Mouse (Mus musculus) neural tube, embryonic 15.5 days (tissue): ENCODE measurements around the gene Dlg2. TPM values are rescaled to one million over a fixed set of nuclear protein-coding genes. Genes with fewer than 3 reads are reported as not detected.

Source experiments
- ATAC-seq: fragments of 200-750 bp; cut with Nextera tagmentation; 2 replicates; pipeline ENCODE4 v1.8.0; 2017; ENCODE audit warnings: mild to moderate bottlenecking, moderate TSS enrichment, moderate library complexity; ENCODE audit not compliant: low FRiP score
- H3K27ac ChIP-seq: fragments of 300-500 bp; sonication (generic); replicated peaks from 2 replicates; pipeline ENCODE4 v1.5.1; 2015; ENCODE audit warnings: mild to moderate bottlenecking, inconsistent platforms
- H3K27me3 ChIP-seq: fragments of 300-500 bp; sonication (generic); replicated peaks from 2 replicates; pipeline ENCODE4 v1.6.1; 2015; ENCODE audit warnings: inconsistent platforms
- H3K36me3 ChIP-seq: fragments of 300-500 bp; sonication (generic); 2 replicates; pipeline ENCODE4 v1.6.1; 2015; ENCODE audit warnings: inconsistent platforms
- H3K4me1 ChIP-seq: fragments of 300-500 bp; sonication (generic); 2 replicates; pipeline ENCODE4 v1.6.1; 2015; ENCODE audit warnings: inconsistent platforms
- H3K4me2 ChIP-seq: fragments of 300-500 bp; sonication (generic); 2 replicates; pipeline ENCODE4 v1.6.1; 2015; ENCODE audit warnings: inconsistent platforms, mild to moderate bottlenecking, moderate library complexity
- H3K4me3 ChIP-seq: fragments of 300-500 bp; sonication (generic); replicated peaks from 2 replicates; pipeline ENCODE4 v1.5.1; 2015; ENCODE audit warnings: mild to moderate bottlenecking, inconsistent platforms
- H3K9ac ChIP-seq: fragments of 300-500 bp; sonication (generic); replicated peaks from 2 replicates; pipeline ENCODE4 v1.6.1; 2015; ENCODE audit warnings: mild to moderate bottlenecking, inconsistent platforms
- H3K9me3 ChIP-seq: fragments of 300-500 bp; sonication (generic); replicated peaks from 2 replicates; pipeline ENCODE4 v1.6.1; 2016; ENCODE audit warnings: inconsistent platforms
- WGBS: fragments of 180-500 bp; shearing (Covaris S2); methylation state at CpG from one replicate; pipeline ENCODE4 v1.1.7; 2015; ENCODE audit warnings: mixed read lengths; 5-methylcytosine and 5-hydroxymethylcytosine counted together
- polyA plus RNA-seq: library from polyadenylated mRNA; unstranded; fragments of >200 nt; fragmentation: Nextera tagmentation; extraction: Ambion mirVana; gene quantifications from 2 replicates; pipeline ENCODE4 v1.2.1, GENCODE M21; 2015

Gene Dlg2
- polyA plus RNA-seq, 1 experiment from 2014 or later = 29.9 TPM

- H3K4me1 ChIP-seq = peaks cover 18% of the 10 kb centered on the region
- 8% methylated on average over 10 of the region's 10 CpGs for WGBS
- no peaks in the 10 kb centered on the region for H3K9me3 ChIP-seq
These were observed 19.0 kb upstream of the Dlg2 start for GRCm38 (mm10) chr7:90457517-90457916.

GRCm38 (mm10) chr7:90460330-90460729 lies 16.1 kb upstream of the Dlg2 start:
- H3K9ac ChIP-seq = no peak overlapping the region
- H3K4me2 ChIP-seq = peak overlapping the region; percentile 15; the same call in 1 of the 2 replicates
- no peak overlapping the region for H3K4me3 ChIP-seq
- no peaks in the 10 kb centered on the region for H3K9me3 ChIP-seq
- H3K4me1 ChIP-seq = peaks cover 18% of the 10 kb centered on the region
- H3K27ac ChIP-seq = no peak overlapping the region
- no peaks in the 10 kb centered on the region for H3K36me3 ChIP-seq
- H3K27me3 ChIP-seq = no peaks in the 10 kb centered on the region
- no peak for ATAC-seq
- 50% methylated on average over 10 of the region's 10 CpGs for WGBS

More at GRCm38 (mm10) chr7:90457517-90457916, 19.0 kb upstream of the Dlg2 start:
- peak; percentile 74 for ATAC-seq
- Histone ChIP-seq H3K4me3 (peak overlapping the region; percentile 73), H3K27me3 (no peaks in the 10 kb centered on the region), H3K9ac (peak overlapping the region; percentile 75), H3K4me2 (peak overlapping the region; percentile 65), H3K36me3 (peaks cover 12% of the 10 kb centered on the region), H3K27ac (peak overlapping the region; percentile 94)

- WGBS = 24% methylated on average over 14 of the region's 14 CpGs
- Histone ChIP-seq H3K27ac (no peak overlapping the region), H3K27me3 (no peaks in the 10 kb centered on the region), H3K9ac (no peak overlapping the region), H3K9me3 (no peaks in the 10 kb centered on the region), H3K36me3 (no peaks in the 10 kb centered on the region), H3K4me2 (peak overlapping the region; percentile 15; the same call in 1 of the 2 replicates), H3K4me1 (peaks cover 13% of the 10 kb centered on the region), H3K4me3 (no peak overlapping the region)
- ATAC-seq = no peak
These were observed 15.5 kb upstream of the Dlg2 start for GRCm38 (mm10) chr7:90460930-90461329.

- no peaks in the 10 kb centered on the region for H3K9me3 ChIP-seq
- 95% methylated on average over 5 of the region's 5 CpGs for WGBS
- ATAC-seq = no peak
- no peak overlapping the region for H3K4me3 ChIP-seq
- H3K36me3 ChIP-seq = no peaks in the 10 kb centered on the region
- peaks cover 9% of the 10 kb centered on the region; the same call in 1 of the 2 replicates for H3K4me1 ChIP-seq
- H3K9ac ChIP-seq = no peak overlapping the region
- H3K27me3 ChIP-seq = no peaks in the 10 kb centered on the region
- no peak overlapping the region for H3K27ac ChIP-seq
- H3K4me2 ChIP-seq = no peak overlapping the region
These were observed 15.0 kb upstream of the Dlg2 start for GRCm38 (mm10) chr7:90461441-90461840.

GRCm38 (mm10) chr7:90473511-90473910 lies 3.0 kb upstream of the Dlg2 start:
- no peak overlapping the region for H3K4me2 ChIP-seq
- peaks cover 16% of the 10 kb centered on the region for H3K4me1 ChIP-seq
- no peaks in the 10 kb centered on the region for H3K27me3 ChIP-seq
- no peak for ATAC-seq
- H3K27ac ChIP-seq = no peak overlapping the region
- no peak overlapping the region for H3K4me3 ChIP-seq
- H3K9me3 ChIP-seq = no peaks in the 10 kb centered on the region
- peaks cover 3% of the 10 kb centered on the region; the same call in 1 of the 2 replicates for H3K36me3 ChIP-seq
- H3K9ac ChIP-seq = no peak overlapping the region
- 72% methylated on average over 2 of the region's 2 CpGs for WGBS

- Histone ChIP-seq H3K4me1 (peaks cover 16% of the 10 kb centered on the region), H3K9ac (peak within 1 kb of the TSS; percentile 80), H3K9me3 (no peaks in the 10 kb centered on the region), H3K4me3 (peak within 1 kb of the TSS; percentile 76), H3K27ac (peak within 1 kb of the TSS; percentile 95), H3K4me2 (peak within 1 kb of the TSS; percentile 83), H3K36me3 (no peaks in the 10 kb centered on the region), H3K27me3 (no peaks in the 10 kb centered on the region)
- ATAC-seq = peak; percentile 100
- under 1% methylated on average over 36 of the region's 36 CpGs for WGBS
These were observed 619 bp upstream of the Dlg2 start, which contains the start of gene Tmem126b for GRCm38 (mm10) chr7:90475793-90476312. TSS of gene Tmem126b (minus strand) at chr7:90476001.

- Histone ChIP-seq H3K4me3 (no peak overlapping the region), H3K9me3 (no peaks in the 10 kb centered on the region), H3K36me3 (no peaks in the 10 kb centered on the region), H3K27me3 (no peaks in the 10 kb centered on the region), H3K27ac (no peak overlapping the region), H3K4me2 (no peak overlapping the region), H3K4me1 (no peaks in the 10 kb centered on the region), H3K9ac (no peak overlapping the region)
- 86% methylated on average over 2 of the region's 2 CpGs for WGBS
- ATAC-seq = no peak
These were observed 6.1 kb downstream of the Dlg2 start for GRCm38 (mm10) chr7:90482607-90483006.

- WGBS = 74% methylated on average over 3 of the region's 3 CpGs
These were observed 31.7 kb downstream of the Dlg2 start for GRCm38 (mm10) chr7:90508124-90508523.

GRCm38 (mm10) chr7:90512293-90512692 lies 35.8 kb downstream of the Dlg2 start:
- no peak for ATAC-seq
- no peak overlapping the region for H3K9ac ChIP-seq
- H3K4me1 ChIP-seq = no peaks in the 10 kb centered on the region
- no peak overlapping the region for H3K4me3 ChIP-seq
- no peak overlapping the region for H3K27ac ChIP-seq
- no peaks in the 10 kb centered on the region for H3K36me3 ChIP-seq
- no peak overlapping the region for H3K4me2 ChIP-seq
- H3K9me3 ChIP-seq = no peaks in the 10 kb centered on the region
- no peaks in the 10 kb centered on the region for H3K27me3 ChIP-seq

More at GRCm38 (mm10) chr7:90508124-90508523, 31.7 kb downstream of the Dlg2 start:
- no peak for ATAC-seq
- H3K4me3 ChIP-seq = no peak overlapping the region
- H3K27ac ChIP-seq = no peak overlapping the region
- no peak overlapping the region for H3K4me2 ChIP-seq
- H3K27me3 ChIP-seq = no peaks in the 10 kb centered on the region
- H3K36me3 ChIP-seq = no peaks in the 10 kb centered on the region
- no peaks in the 10 kb centered on the region for H3K4me1 ChIP-seq
- no peak overlapping the region for H3K9ac ChIP-seq
- no peaks in the 10 kb centered on the region for H3K9me3 ChIP-seq

- H3K4me3 ChIP-seq = no peak overlapping the region
- H3K4me2 ChIP-seq = no peak overlapping the region
- H3K4me1 ChIP-seq = no peaks in the 10 kb centered on the region
- WGBS = 66% methylated on average over 9 of the region's 9 CpGs
- no peak overlapping the region for H3K27ac ChIP-seq
- H3K36me3 ChIP-seq = no peaks in the 10 kb centered on the region
- no peaks in the 10 kb centered on the region for H3K9me3 ChIP-seq
- no peak for ATAC-seq
- no peaks in the 10 kb centered on the region for H3K27me3 ChIP-seq
- H3K9ac ChIP-seq = no peak overlapping the region
These were observed 63.3 kb downstream of the Dlg2 start for GRCm38 (mm10) chr7:90539481-90540402.

GRCm38 (mm10) chr7:90540811-90541323 lies 64.4 kb downstream of the Dlg2 start:
- Histone ChIP-seq H3K4me1 (no peaks in the 10 kb centered on the region), H3K4me3 (no peak overlapping the region), H3K27ac (no peak overlapping the region), H3K9me3 (no peaks in the 10 kb centered on the region), H3K27me3 (no peaks in the 10 kb centered on the region), H3K36me3 (no peaks in the 10 kb centered on the region), H3K4me2 (no peak overlapping the region), H3K9ac (no peak overlapping the region)
- WGBS = 91% methylated on average over 2 of the region's 2 CpGs
- no peak for ATAC-seq

- ATAC-seq = no peak
- Histone ChIP-seq H3K27ac (no peak overlapping the region), H3K9ac (no peak overlapping the region), H3K9me3 (no peaks in the 10 kb centered on the region), H3K36me3 (no peaks in the 10 kb centered on the region), H3K4me2 (no peak overlapping the region), H3K27me3 (no peaks in the 10 kb centered on the region), H3K4me3 (no peak overlapping the region), H3K4me1 (no peaks in the 10 kb centered on the region)
- WGBS = 82% methylated on average over 6 of the region's 6 CpGs
These were observed 76.9 kb downstream of the Dlg2 start for GRCm38 (mm10) chr7:90553399-90553798.
